Mouse (Mus musculus) ovary, postnatal 36 days (tissue): ENCODE results near the gene Grik5.

Experiments used
- DNase-seq: peaks from one replicate; pipeline ENCODE4 v3.0.0; 2022; ENCODE audit warnings: low spot score, mixed read lengths

The Grik5 gene

GRCm38 (mm10) chr7:24984307-24984706, 87.8 kb downstream of the Grik5 start:
- DNase-seq, result no peak

DNA sequence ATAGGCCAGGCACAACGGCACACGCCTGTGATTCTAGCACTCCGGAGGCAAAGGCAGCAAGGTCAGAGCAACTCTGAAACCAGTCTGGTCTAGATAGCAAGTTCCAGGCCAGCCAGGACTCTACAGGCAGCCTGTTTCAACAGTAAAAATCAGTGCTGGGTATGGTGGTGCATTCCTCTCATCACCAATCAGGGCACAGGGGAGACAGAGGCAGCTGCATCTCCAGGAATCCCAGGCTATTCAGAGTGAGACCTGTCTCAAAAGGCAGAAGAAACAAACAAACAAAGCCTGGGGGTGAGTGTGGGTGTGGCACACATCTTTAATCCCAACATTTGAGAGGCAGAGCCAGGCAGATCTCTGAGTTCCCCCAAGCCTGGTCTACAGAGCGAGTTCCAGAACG, 88.8 kb downstream of the Grik5 start:
- no peak for DNase-seq

- DNase-seq, result no peak
Observed at GRCm38 (mm10) chr7:24980439-24980838, 91.7 kb downstream of the Grik5 start.

GRCm38 (mm10) chr7:24978781-24979180, 93.4 kb downstream of the Grik5 start:
- DNase-seq, result no peak

DNA sequence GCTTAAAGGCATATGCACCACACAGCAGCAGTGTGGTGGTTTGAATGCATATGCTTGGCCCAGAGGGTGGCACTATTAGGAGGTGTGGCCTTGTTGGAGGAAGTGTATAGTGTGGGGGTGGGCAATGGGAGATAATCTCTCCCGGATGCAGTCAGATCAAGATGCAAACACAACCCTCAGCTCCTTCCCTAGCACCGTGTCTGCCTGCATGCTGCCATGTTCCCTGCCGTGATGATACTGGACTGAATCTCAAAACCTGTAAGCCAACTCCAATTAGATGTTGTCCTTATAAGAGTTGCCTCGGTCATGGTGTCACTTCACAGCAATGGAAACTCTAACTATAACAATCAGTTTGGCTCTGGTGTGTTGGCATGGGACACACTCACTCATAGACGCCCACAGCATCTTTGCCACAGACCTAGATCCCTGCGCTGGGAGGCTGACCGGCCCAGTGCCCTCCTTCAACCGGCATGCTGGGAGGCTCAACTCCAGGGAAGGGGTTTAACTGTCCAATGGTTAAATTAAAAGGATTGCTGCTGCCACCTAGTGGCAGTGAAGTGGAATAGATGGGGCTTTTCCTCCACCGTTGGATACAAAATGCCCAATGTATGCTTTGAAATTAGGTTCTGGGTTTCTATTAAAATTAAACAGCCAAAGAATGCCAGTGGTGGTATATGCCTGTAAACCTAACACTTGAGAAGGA, 97.1 kb downstream of the Grik5 start:
- DNase-seq, result no peak

GRCm38 (mm10) chr7:24973902-24974301, 98.2 kb downstream of the Grik5 start:
- DNase-seq, result no peak

DNA sequence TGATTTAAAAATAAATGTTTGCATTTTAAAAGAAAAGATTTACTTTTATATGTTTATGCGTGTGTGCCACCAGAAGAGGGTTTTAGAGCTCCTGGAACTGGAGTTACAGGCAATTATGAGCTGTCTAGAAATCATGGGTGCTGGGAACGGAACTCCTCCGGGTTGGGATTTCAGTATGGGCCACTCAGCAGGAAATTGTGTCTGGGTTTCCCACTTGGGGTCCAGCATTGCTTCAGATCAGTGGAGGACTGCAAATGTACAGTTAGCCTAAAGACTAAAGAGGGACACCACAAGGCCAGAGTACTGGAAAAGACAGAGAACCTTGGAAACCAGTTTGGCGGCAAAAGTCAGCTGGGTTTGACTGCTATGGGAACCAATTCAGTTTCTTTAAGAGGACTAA, 98.9 kb downstream of the Grik5 start:
- DNase-seq, result no peak

GRCm38 (mm10) chr7:24971972-24972893, 99.9 kb downstream of the Grik5 start, which contains the start of gene Rabac1:
Gene Rabac1, minus strand, starts transcription at chr7:24972754.
- peak; percentile 85 for DNase-seq

GRCm38 (mm10) chr7:24971261-24971971, 100.7 kb downstream of the Grik5 start:
- DNase-seq, result peak; percentile 39

GRCm38 (mm10) chr7:24970341-24970740, 101.8 kb downstream of the Grik5 start:
- no peak for DNase-seq

DNA sequence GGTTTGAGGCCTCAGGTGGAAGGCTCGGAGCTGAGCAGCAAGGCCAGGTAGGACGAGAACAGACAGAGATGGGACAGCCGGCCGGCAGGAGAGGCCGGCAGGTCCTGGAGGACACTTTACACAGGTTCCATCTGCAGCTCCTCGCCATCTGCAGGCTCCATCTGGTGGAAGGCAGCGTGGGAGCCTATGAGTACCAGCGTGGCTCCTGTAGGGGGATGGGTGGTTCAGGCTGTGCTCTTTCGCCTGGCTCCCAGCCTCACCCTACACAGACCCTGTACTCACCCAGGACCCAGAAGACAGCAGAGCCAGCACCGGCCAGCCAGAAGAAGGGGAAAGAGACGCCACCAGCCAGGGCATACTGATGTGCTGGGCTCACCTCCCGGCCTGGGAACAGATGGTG, 102.3 kb downstream of the Grik5 start:
- DNase-seq, result no peak

GRCm38 (mm10) chr7:24968463-24968862, 103.7 kb downstream of the Grik5 start:
- no peak for DNase-seq

DNA sequence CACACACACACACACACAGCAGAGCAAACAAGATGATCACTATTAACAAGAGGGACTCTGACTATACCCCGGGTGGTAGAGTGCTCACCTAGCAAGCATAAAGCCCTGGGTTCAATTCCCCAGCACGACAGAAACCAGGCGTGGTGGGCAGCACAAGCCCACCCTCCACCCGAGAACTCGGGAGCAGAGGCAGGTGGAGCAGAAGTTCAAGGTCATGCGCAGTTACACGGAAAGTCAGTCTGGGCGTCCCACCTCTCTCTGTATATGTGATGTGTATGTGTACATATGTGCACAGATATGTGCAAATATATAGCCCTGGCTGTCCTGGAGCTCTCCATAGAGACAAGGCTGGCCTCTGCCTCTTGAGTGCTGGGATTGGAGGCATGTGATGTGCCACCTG, 104.2 kb downstream of the Grik5 start:
- DNase-seq, result no peak

GRCm38 (mm10) chr7:24964897-24965535, 107.1 kb downstream of the Grik5 start:
- peak; percentile 73 for DNase-seq

GRCm38 (mm10) chr7:24964288-24964687, 107.9 kb downstream of the Grik5 start:
- no peak for DNase-seq
